Mouse (Mus musculus) MEL (cell line): ENCODE data around the gene Prox1. TPM values are rescaled to one million over a fixed set of nuclear protein-coding genes. Genes with fewer than 3 reads are reported as not detected.

Experiments
- DNase-seq: peaks from one replicate; pipeline ENCODE4 v3.0.0; 2011; ENCODE audit warnings: low read depth, low spot score
- H3K27ac ChIP-seq: 2 replicates; pipeline ENCODE4 v1.5.1; 2012; ENCODE audit warnings: low read depth, mild to moderate bottlenecking, control low read depth, low read length, moderate library complexity; ENCODE audit not compliant: control insufficient read depth
- H3K27me3 ChIP-seq, 2 experiments: fragments of 150-350 bp in 1 of 2; sonication (generic) in 1 of 2; 2 replicates each; pipeline ENCODE4 v1.6.1; 2012; ENCODE audit warnings: low read length in 2 of 2, mild to moderate bottlenecking in 2 of 2, improper control_type of control experiment in 1 of 2, moderate library complexity in 1 of 2; ENCODE audit not compliant: insufficient read depth in 2 of 2, control insufficient read depth in 1 of 2
- H3K36me3 ChIP-seq, 2 experiments: 2 replicates each; pipeline ENCODE4 v1.6.1; 2012 to 2014; ENCODE audit warnings: low read length in 2 of 2, improper control_type of control experiment in 1 of 2, inconsistent platforms in 1 of 2, mild to moderate bottlenecking in 1 of 2; ENCODE audit not compliant: insufficient read depth in 2 of 2, control insufficient read depth in 1 of 2
- H3K4me1 ChIP-seq, 2 experiments: fragments of 150-350 bp in 1 of 2; sonication (generic) in 1 of 2; 2 replicates each; pipeline ENCODE4 v1.6.1; 2012; ENCODE audit warnings: low read length in 2 of 2, improper control_type of control experiment in 1 of 2, mild to moderate bottlenecking in 1 of 2; ENCODE audit not compliant: insufficient read depth in 2 of 2, control insufficient read depth in 1 of 2
- H3K4me3 ChIP-seq, 2 experiments: fragments of 150-350 bp in 1 of 2; sonication (generic) in 1 of 2; 2 replicates each; pipeline ENCODE4 v1.5.1; 2012; ENCODE audit warnings: low read depth in 2 of 2, low read length in 2 of 2, mild to moderate bottlenecking in 2 of 2, moderate library complexity in 2 of 2, control low read depth in 1 of 2, improper control_type of control experiment in 1 of 2; ENCODE audit not compliant: control insufficient read depth in 1 of 2, insufficient read depth in 1 of 2
- H3K79me2 ChIP-seq: 2 replicates; pipeline ENCODE4 v1.6.1; 2012; ENCODE audit warnings: mild to moderate bottlenecking, low read length, moderate library complexity; ENCODE audit not compliant: control insufficient read depth, poor library complexity, insufficient read depth
- H3K9ac ChIP-seq: 2 replicates; pipeline ENCODE4 v1.6.1; 2012; ENCODE audit warnings: low read depth, mild to moderate bottlenecking, control low read depth, low read length, moderate library complexity; ENCODE audit not compliant: control insufficient read depth, poor library complexity, severe bottlenecking
- H3K9me3 ChIP-seq: fragments of 150-350 bp; sonication (generic); replicated peaks from 2 replicates; pipeline ENCODE4 v1.6.1; 2012; ENCODE audit warnings: mild to moderate bottlenecking, low read length, improper control_type of control experiment, moderate library complexity; ENCODE audit not compliant: insufficient read depth
- BHLHE40 ChIP-seq: IDR thresholded peaks from 2 replicates; pipeline ENCODE4 v1.6.1; 2012; ENCODE audit warnings: low read depth, mild to moderate bottlenecking, inconsistent platforms, low read length, improper control_type of control experiment, borderline replicate concordance
- CHD2 ChIP-seq: IDR thresholded peaks from 2 replicates; pipeline ENCODE4 v1.6.1; 2011; ENCODE audit warnings: low read length, improper control_type of control experiment
- E2F4 ChIP-seq: IDR thresholded peaks from 2 replicates; pipeline ENCODE4 v1.6.1; 2011; ENCODE audit warnings: low read depth, low read length, improper control_type of control experiment, borderline replicate concordance
- GABPA ChIP-seq: IDR thresholded peaks from 2 replicates; pipeline ENCODE4 v1.6.1; 2012; ENCODE audit warnings: low read depth, mild to moderate bottlenecking, inconsistent platforms, low read length, improper control_type of control experiment, moderate library complexity
- GATA1 ChIP-seq: IDR thresholded peaks from 2 replicates; pipeline ENCODE4 v1.6.1; 2011; ENCODE audit warnings: low read depth, low read length, improper control_type of control experiment
- JUND ChIP-seq: IDR thresholded peaks from 2 replicates; pipeline ENCODE4 v1.6.1; 2011; ENCODE audit warnings: low read depth, mild to moderate bottlenecking, improper control_type of control experiment, low read length
- KAT2A ChIP-seq: conservative IDR thresholded peaks from 2 replicates; pipeline ENCODE4 v1.6.1; 2012; ENCODE audit warnings: low read depth, low read length, improper control_type of control experiment, inconsistent platforms
- MAFK ChIP-seq: IDR thresholded peaks from 2 replicates; pipeline ENCODE4 v1.6.1; 2011; ENCODE audit warnings: low read depth, mild to moderate bottlenecking, low read length, improper control_type of control experiment, borderline replicate concordance
- MAZ ChIP-seq: IDR thresholded peaks from 2 replicates; pipeline ENCODE4 v1.6.1; 2012; ENCODE audit warnings: low read depth, mild to moderate bottlenecking, inconsistent platforms, low read length, improper control_type of control experiment
- NELFE ChIP-seq: IDR thresholded peaks from 2 replicates; pipeline ENCODE4 v1.6.1; 2011; ENCODE audit warnings: low read depth, low read length, improper control_type of control experiment
- NRF1 ChIP-seq: IDR thresholded peaks from 2 replicates; pipeline ENCODE4 v1.6.1; 2014; ENCODE audit warnings: low read depth, mild to moderate bottlenecking, inconsistent platforms, low read length, improper control_type of control experiment, moderate library complexity; ENCODE audit not compliant: poor library complexity, insufficient read depth, severe bottlenecking
- POLR2A ChIP-seq, 2 experiments: IDR thresholded peaks; 2 replicates each; pipeline ENCODE4 v1.6.1; 2011 to 2012; ENCODE audit warnings: low read length in 2 of 2, mild to moderate bottlenecking in 2 of 2, control low read depth in 1 of 2, improper control_type of control experiment in 1 of 2, low read depth in 1 of 2, moderate library complexity in 1 of 2; ENCODE audit not compliant: control insufficient read depth in 1 of 2, insufficient read depth in 1 of 2, poor library complexity in 1 of 2
- POLR2AphosphoS5 ChIP-seq: IDR thresholded peaks from 2 replicates; pipeline ENCODE4 v1.6.1; 2012; ENCODE audit warnings: low read depth, borderline replicate concordance, mild to moderate bottlenecking, inconsistent platforms, low read length, moderate library complexity, mixed read lengths
- SIN3A ChIP-seq: IDR thresholded peaks from 2 replicates; pipeline ENCODE4 v1.6.1; 2012; ENCODE audit warnings: low read length, improper control_type of control experiment, inconsistent platforms
- SMC3 ChIP-seq: IDR thresholded peaks from 2 replicates; pipeline ENCODE4 v1.6.1; 2011; ENCODE audit warnings: low read depth, low read length, improper control_type of control experiment
- TCF12 ChIP-seq: IDR thresholded peaks from 2 replicates; pipeline ENCODE4 v1.6.1; 2014; ENCODE audit warnings: low read depth, mild to moderate bottlenecking, inconsistent platforms, low read length, improper control_type of control experiment, moderate library complexity
- UBTF ChIP-seq: IDR thresholded peaks from 2 replicates; pipeline ENCODE4 v1.6.1; 2012; ENCODE audit warnings: low read depth, mild to moderate bottlenecking, inconsistent platforms, low read length, improper control_type of control experiment, moderate library complexity, borderline replicate concordance; ENCODE audit not compliant: insufficient read depth
- USF1 ChIP-seq: IDR thresholded peaks from 2 replicates; pipeline ENCODE4 v1.6.1; 2014; ENCODE audit warnings: low read depth, mild to moderate bottlenecking, inconsistent platforms, low read length, improper control_type of control experiment, moderate library complexity
- ZMIZ1 ChIP-seq: IDR thresholded peaks from 2 replicates; pipeline ENCODE4 v1.6.1; 2012; ENCODE audit warnings: low read depth, mild to moderate bottlenecking, inconsistent platforms, low read length, improper control_type of control experiment, moderate library complexity
- polyA plus RNA-seq, 2 experiments: library from polyadenylated mRNA; stranded (reverse) in 1 of 2; unstranded in 1 of 2; fragments of >175 nt in 1 of 2; fragments of >200 nt in 1 of 2; gene quantifications; 2 replicates each; pipeline versions ENCODE4 v1.2.1 to v1.2.4; 2012; ENCODE audit warnings: low replicate concordance in 2 of 2, low read depth in 1 of 2; ENCODE audit not compliant: insufficient read length in 2 of 2, insufficient read depth in 1 of 2, missing spikeins in 1 of 2
- total RNA-seq: library from RNA; depleted of rRNA; stranded (reverse); fragments of 300-350 nt; gene quantifications from 2 replicates; pipeline ENCODE4 v1.2.3, GENCODE M21; 2012

Gene Prox1
- total and polyA plus RNA-seq, 3 experiments: not detected

- Histone ChIP-seq H3K27me3 (no peaks in the 10 kb centered on the region), H3K9me3 (no peaks in the 10 kb centered on the region), H3K79me2 (no peaks in the 10 kb centered on the region), H3K4me3 (no peak overlapping the region), H3K27ac (no peak overlapping the region), H3K36me3 (no peaks in the 10 kb centered on the region), H3K9ac (no peak overlapping the region), H3K4me1 (no peaks in the 10 kb centered on the region)
- no peak for TF ChIP-seq MAZ
- TF ChIP-seq KAT2A: no peak
- TF ChIP-seq CHD2: no peak
- no peak for TF ChIP-seq GABPA
- no peak for TF ChIP-seq SIN3A
- TF ChIP-seq UBTF: no peak
- TF ChIP-seq GATA1: no peak
- TF ChIP-seq E2F4: no peak
- TF ChIP-seq USF1: no peak
- no peak for TF ChIP-seq ZMIZ1
- TF ChIP-seq POLR2A (IDR thresholded peaks at IDR 0.05; ENCODE audit: control insufficient read depth in 1 of 2, insufficient read depth in 1 of 2, low read depth in 1 of 2, low read length in 2 of 2, poor library complexity in 1 of 2): no peak
- TF ChIP-seq NELFE: no peak
- no peak for TF ChIP-seq JUND
- no peak for TF ChIP-seq MAFK
- TF ChIP-seq NRF1: no peak
- TF ChIP-seq BHLHE40: no peak
- no peak for TF ChIP-seq SMC3
- no peak for DNase-seq
Measured at GRCm38 (mm10) chr1:190092076-190092475, 78.4 kb downstream of the Prox1 start.

GRCm38 (mm10) chr1:190088929-190089328, 81.6 kb downstream of the Prox1 start:
- H3K36me3 ChIP-seq: no peaks in the 10 kb centered on the region
- no peaks in the 10 kb centered on the region for H3K4me1 ChIP-seq
- no peak for TF ChIP-seq POLR2A (IDR thresholded peaks at IDR 0.05; ENCODE audit: control insufficient read depth in 1 of 2, insufficient read depth in 1 of 2, low read depth in 1 of 2, low read length in 2 of 2, poor library complexity in 1 of 2)
- no peak for TF ChIP-seq GATA1
- TF ChIP-seq POLR2AphosphoS5: no peak
- no peak for TF ChIP-seq TCF12
- no peak for TF ChIP-seq UBTF
- no peak for TF ChIP-seq E2F4
- no peak for TF ChIP-seq JUND
- TF ChIP-seq, all 39 proteins: peak for 0
- no peak overlapping the region for H3K9ac ChIP-seq
- no peak overlapping the region for H3K27ac ChIP-seq
- H3K4me3 ChIP-seq: no peak overlapping the region
- no peaks in the 10 kb centered on the region for H3K27me3 ChIP-seq
- DNase-seq: no peak
- no peaks in the 10 kb centered on the region for H3K79me2 ChIP-seq
- H3K9me3 ChIP-seq: no peaks in the 10 kb centered on the region
